In the genomic region with DNA sequence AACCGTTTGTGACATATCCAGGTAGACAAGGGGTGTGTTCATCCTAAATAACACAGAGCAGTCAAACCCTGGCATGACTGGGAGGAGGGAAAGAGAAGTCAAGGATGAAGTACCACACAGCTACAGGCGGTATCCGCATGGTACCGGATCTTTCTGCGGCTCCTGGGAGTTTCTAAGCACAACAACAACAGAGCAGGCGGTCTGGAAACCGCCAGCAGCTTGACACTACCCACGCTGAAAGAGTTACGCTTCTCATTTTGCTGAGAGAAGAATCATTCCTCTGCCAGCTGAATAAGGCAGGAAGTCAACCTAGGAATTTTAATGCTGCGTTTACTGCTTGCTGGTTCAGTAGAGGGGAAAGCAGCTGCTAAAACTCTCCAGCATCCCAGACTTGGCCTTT, we compare ENCODE assay signal across 8 mouse cellular contexts.
A peak's percentile ranks its signal among the peaks of the same experiment; 100 is the strongest.
DNase-seq lines count a peak whose midpoint lies in the region; ATAC-seq and TF ChIP-seq lines count a peak whose summit lies in the region.

No protein-coding gene starts in this region.

- no peak overlapping the region for H3K9ac ChIP-seq in heart, embryonic 12.5 days
- H3K9ac ChIP-seq in forebrain, postnatal 0 days = 0 out of 2 replicates have a peak overlapping the region, but pooled peaks have one; percentile 14

- intact Hi-C loops in heart, postnatal 25 days (cut with DNase I) = no loop called here

- peaks cover 5% of the 10 kb centered on the region; the same call in 1 of the 2 replicates for H3K4me1 ChIP-seq in heart, embryonic 12.5 days (replicated peaks)
- peaks cover 8% of the 10 kb centered on the region; the same call in 1 of the 2 replicates for H3K4me1 ChIP-seq in forebrain, postnatal 0 days (ENCODE audit: insufficient read depth)

- 30% methylated on average over 10 of the region's 10 CpGs for WGBS in heart, embryonic 12.5 days
- 10% methylated on average over 10 of the region's 10 CpGs for WGBS in forebrain, postnatal 0 days

- no peak for DNase-seq in heart, postnatal 25 days (ENCODE audit: low spot score)
- peak; percentile 71 for DNase-seq in forebrain, postnatal 0 days
- DNase-seq in layer of hippocampus, postnatal 36 days = peak; percentile 50 to 61
- DNase-seq in retina, embryonic 14.5 days (ENCODE audit: low spot score) = peak; percentile 24
- no peak for DNase-seq in cerebellum, adult 8-10 months
- no peak for DNase-seq in spleen, postnatal 36 days (ENCODE audit: low spot score in 2 of 2)
- DNase-seq in thymus, postnatal 25 days = no peak

- no peaks in the 10 kb centered on the region for H3K9me3 ChIP-seq in heart, embryonic 12.5 days (replicated peaks)
- H3K9me3 ChIP-seq in forebrain, postnatal 0 days (ENCODE audit: low read length) = no peaks in the 10 kb centered on the region

- no peak for ATAC-seq in heart, embryonic 12.5 days (ENCODE audit: insufficient number of reproducible peaks, low FRiP score)
- ATAC-seq in forebrain, postnatal 0 days = peak; percentile 91

- H3K4me3 ChIP-seq in heart, embryonic 12.5 days = no peak overlapping the region
- H3K4me3 ChIP-seq in forebrain, postnatal 0 days (ENCODE audit: low read depth, low read length) = no peak overlapping the region

- TF ChIP-seq CTCF in forebrain, postnatal 0 days (IDR thresholded peaks at IDR 0.05; ENCODE audit: low read depth) = no peak

- no peaks in the 10 kb centered on the region for H3K27me3 ChIP-seq in heart, embryonic 12.5 days (replicated peaks)
- no peaks in the 10 kb centered on the region for H3K27me3 ChIP-seq in forebrain, postnatal 0 days (ENCODE audit: insufficient read depth, low read length)

- no peak overlapping the region for H3K27ac ChIP-seq in heart, embryonic 12.5 days (ENCODE audit: poor library complexity, severe bottlenecking)
- peak overlapping the region; percentile 76 for H3K27ac ChIP-seq in forebrain, postnatal 0 days (ENCODE audit: low read depth, low read length)

- peak overlapping the region; percentile 26 for H3K4me2 ChIP-seq in heart, embryonic 12.5 days
- no peak overlapping the region for H3K4me2 ChIP-seq in forebrain, postnatal 0 days (ENCODE audit: low read depth)

- H3K36me3 ChIP-seq in heart, embryonic 12.5 days = no peaks in the 10 kb centered on the region
- no peaks in the 10 kb centered on the region for H3K36me3 ChIP-seq in forebrain, postnatal 0 days (ENCODE audit: insufficient read depth)

Comparison
In these comparisons a context has a peak if more than half of its experiments do, and no peak if none do; other contexts are left out.
1. DNase-seq: peak in forebrain, postnatal 0 days (single experiment), layer of hippocampus, postnatal 36 days (2 of 2) and retina, embryonic 14.5 days (single experiment); none in heart, postnatal 25 days (single experiment), cerebellum, adult 8-10 months (single experiment), spleen, postnatal 36 days (0 of 2) and thymus, postnatal 25 days (single experiment).